Mouse (Mus musculus) liver, postnatal 0 days (tissue): ENCODE measurements at regions not wholly inside any gene's neighbourhood (a gene's known extent, or its start where the extent isn't known, plus 50 kb on each side); places are given as distances from the start of the nearest gene placed in this dataset.

Experiments used
- ATAC-seq: fragments of 200-750 bp; cut with Nextera tagmentation; 2 replicates; pipeline ENCODE4 v1.8.0; 2017; ENCODE audit warnings: mild to moderate bottlenecking, moderate library complexity
- DNase-seq: peaks from one replicate; pipeline ENCODE4 v3.0.0-alpha.2; 2016
- H3K27ac ChIP-seq: fragments of 300-500 bp; sonication (generic); 2 replicates; pipeline ENCODE4 v1.5.1; 2014; ENCODE audit warnings: antibody characterized with exemption, moderate library complexity, mild to moderate bottlenecking, low read depth
- H3K27me3 ChIP-seq: fragments of 300-500 bp; sonication (generic); 2 replicates; pipeline ENCODE4 v1.6.1; 2014; ENCODE audit warnings: low read length, control low read depth, mixed read lengths; ENCODE audit not compliant: insufficient read depth
- H3K36me3 ChIP-seq: fragments of 300-500 bp; sonication (generic); replicated peaks from 2 replicates; pipeline ENCODE4 v1.6.1; 2014; ENCODE audit warnings: mild to moderate bottlenecking, control low read depth, low read length, moderate library complexity, mixed read lengths; ENCODE audit not compliant: insufficient read depth
- H3K4me1 ChIP-seq: fragments of 300-500 bp; sonication (generic); 2 replicates; pipeline ENCODE4 v1.6.1; 2014; ENCODE audit warnings: antibody characterized with exemption, mild to moderate bottlenecking, control low read depth; ENCODE audit not compliant: insufficient read depth
- H3K4me2 ChIP-seq: fragments of 300-500 bp; sonication (generic); 2 replicates; pipeline ENCODE4 v1.6.1; 2014; ENCODE audit warnings: low read depth, mild to moderate bottlenecking, low read length, moderate library complexity, mixed read lengths
- H3K4me3 ChIP-seq: fragments of 300-500 bp; sonication (generic); 2 replicates; pipeline ENCODE4 v1.5.1; 2014; ENCODE audit warnings: low read depth, low read length
- H3K9ac ChIP-seq: fragments of 300-500 bp; sonication (generic); replicated peaks from 2 replicates; pipeline ENCODE4 v1.6.1; 2014; ENCODE audit warnings: mild to moderate bottlenecking, moderate library complexity
- H3K9me3 ChIP-seq: fragments of 300-500 bp; sonication (generic); 2 replicates; pipeline ENCODE4 v1.6.1; 2016; ENCODE audit warnings: mild to moderate bottlenecking, control low read depth, low read length, mixed read lengths
- CTCF ChIP-seq: sonication (generic); IDR thresholded peaks from 2 replicates; pipeline ENCODE4 v1.5.1; 2016; ENCODE audit warnings: antibody characterized with exemption, low read depth
- EP300 ChIP-seq: IDR thresholded peaks from 2 replicates; pipeline ENCODE4 v1.6.1; 2016; ENCODE audit warnings: antibody characterized with exemption, low read depth, mild to moderate bottlenecking
- WGBS: fragments of 180-500 bp; shearing (Covaris S2); extraction: QIAGEN DNeasy Blood & Tissue Kit; methylation state at CpG from one replicate; pipeline ENCODE4 v1.1.7; 2014; ENCODE audit not compliant: insufficient replicate concordance; 5-methylcytosine and 5-hydroxymethylcytosine counted together

DNA sequence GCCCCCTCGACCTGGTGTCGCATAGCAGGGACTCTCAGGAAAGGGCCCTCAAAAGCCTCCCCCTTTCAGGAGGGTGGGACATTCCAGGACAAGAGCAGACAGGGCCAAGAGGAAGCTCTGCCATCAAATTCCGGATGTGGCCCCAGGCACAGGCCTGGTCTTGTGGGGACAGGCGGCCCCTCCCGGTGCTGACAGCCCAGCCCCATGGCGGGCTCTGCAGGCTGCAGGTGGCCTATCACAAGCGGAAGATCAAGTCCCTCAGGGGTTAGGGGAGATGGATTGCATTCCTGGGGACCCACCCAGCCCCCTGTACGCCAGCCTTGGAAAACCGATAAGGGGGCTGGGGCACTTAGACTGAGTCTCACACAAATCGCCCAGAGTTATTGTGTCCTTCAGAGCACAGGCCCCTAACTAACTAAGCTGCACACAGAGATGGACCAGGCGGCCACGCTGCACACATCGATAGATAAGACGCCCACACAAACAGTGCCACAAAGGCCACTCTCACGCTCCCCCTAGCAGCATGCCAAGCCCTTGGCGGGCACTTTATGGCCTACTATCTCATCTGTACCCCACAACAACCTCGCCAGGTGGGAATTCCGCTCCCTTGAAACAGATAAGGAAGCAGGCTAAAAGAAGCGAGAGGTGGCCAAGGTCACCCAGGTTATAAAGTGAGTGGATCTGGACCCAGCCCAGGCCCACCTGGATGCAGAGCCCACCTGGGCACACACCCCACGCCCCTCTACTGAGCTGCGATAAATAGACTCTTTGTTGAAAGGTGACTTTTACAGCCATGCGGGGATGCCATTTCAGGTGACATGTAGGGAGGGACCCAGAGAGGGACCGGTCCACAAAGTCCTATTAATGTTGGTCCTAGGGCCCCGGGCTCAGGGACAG lies 55.5 kb downstream of the Gm5294 start:
- WGBS = 49% methylated on average over 24 of the region's 24 CpGs
- DNase-seq = no peak
- H3K36me3 ChIP-seq = no peaks in the 10 kb centered on the region
- H3K4me3 ChIP-seq = no peak overlapping the region
- H3K9me3 ChIP-seq = no peaks in the 10 kb centered on the region
- 0 out of 2 replicates have a peak, but pooled peaks cover under 1% of the 10 kb centered on the region for H3K4me1 ChIP-seq
- TF ChIP-seq EP300 = no peak
- TF ChIP-seq CTCF = no peak
- H3K27me3 ChIP-seq = no peaks in the 10 kb centered on the region
- no peak overlapping the region for H3K27ac ChIP-seq
- H3K9ac ChIP-seq = no peak overlapping the region
- no peak overlapping the region for H3K4me2 ChIP-seq
- ATAC-seq = no peak

GRCm38 (mm10) chr5:138881649-138882226 lies 61.9 kb downstream of the Gm5294 start:
- Histone ChIP-seq H3K9ac (no peak overlapping the region), H3K9me3 (no peaks in the 10 kb centered on the region), H3K27me3 (0 out of 2 replicates have a peak, but pooled peaks cover 3% of the 10 kb centered on the region), H3K36me3 (no peaks in the 10 kb centered on the region), H3K4me2 (no peak overlapping the region), H3K4me1 (no peaks in the 10 kb centered on the region), H3K4me3 (no peak overlapping the region), H3K27ac (no peak overlapping the region)
- TF ChIP-seq CTCF (no peak), EP300 (no peak)
- WGBS = 67% methylated on average over 9 of the region's 9 CpGs
- no peak for ATAC-seq
- no peak for DNase-seq

GRCm38 (mm10) chr5:138883573-138883972 lies 63.7 kb downstream of the Gm5294 start:
- no peak for DNase-seq
- Histone ChIP-seq H3K27me3 (0 out of 2 replicates have a peak, but pooled peaks cover 3% of the 10 kb centered on the region), H3K4me1 (no peaks in the 10 kb centered on the region), H3K4me2 (no peak overlapping the region), H3K27ac (no peak overlapping the region), H3K4me3 (no peak overlapping the region), H3K9me3 (no peaks in the 10 kb centered on the region), H3K36me3 (no peaks in the 10 kb centered on the region), H3K9ac (no peak overlapping the region)
- no peak for ATAC-seq
- WGBS = 50% methylated on average over 9 of the region's 9 CpGs
- no peak for TF ChIP-seq EP300
- TF ChIP-seq CTCF = no peak

DNA sequence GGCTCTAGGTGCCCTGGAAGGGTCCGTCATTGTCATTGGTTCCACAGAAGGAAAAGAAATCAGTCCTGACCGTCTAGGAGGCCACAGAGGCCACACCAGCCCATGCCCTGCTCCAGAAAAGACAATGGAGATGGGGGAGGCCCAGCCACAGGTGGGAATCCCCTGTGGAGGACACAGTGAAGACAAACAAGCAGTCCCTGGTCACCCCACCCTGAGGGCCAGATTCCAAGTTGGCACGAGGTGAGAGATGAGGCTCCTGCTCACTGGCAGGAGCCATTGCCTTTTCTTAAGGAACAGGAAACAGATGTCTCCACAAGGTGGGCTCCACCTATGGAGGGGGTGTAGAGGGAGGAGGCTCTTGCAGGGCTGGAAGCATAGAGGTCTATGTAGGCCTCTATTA lies 66.0 kb downstream of the Gm5294 start:
- Histone ChIP-seq H3K4me2 (no peak overlapping the region), H3K27ac (no peak overlapping the region), H3K4me1 (no peaks in the 10 kb centered on the region), H3K4me3 (no peak overlapping the region), H3K36me3 (no peaks in the 10 kb centered on the region), H3K27me3 (0 out of 2 replicates have a peak, but pooled peaks cover 3% of the 10 kb centered on the region), H3K9ac (no peak overlapping the region), H3K9me3 (no peaks in the 10 kb centered on the region)
- DNase-seq = no peak
- no peak for ATAC-seq
- no peak for TF ChIP-seq EP300
- no peak for TF ChIP-seq CTCF
- 50% methylated on average over 3 of the region's 3 CpGs for WGBS

DNA sequence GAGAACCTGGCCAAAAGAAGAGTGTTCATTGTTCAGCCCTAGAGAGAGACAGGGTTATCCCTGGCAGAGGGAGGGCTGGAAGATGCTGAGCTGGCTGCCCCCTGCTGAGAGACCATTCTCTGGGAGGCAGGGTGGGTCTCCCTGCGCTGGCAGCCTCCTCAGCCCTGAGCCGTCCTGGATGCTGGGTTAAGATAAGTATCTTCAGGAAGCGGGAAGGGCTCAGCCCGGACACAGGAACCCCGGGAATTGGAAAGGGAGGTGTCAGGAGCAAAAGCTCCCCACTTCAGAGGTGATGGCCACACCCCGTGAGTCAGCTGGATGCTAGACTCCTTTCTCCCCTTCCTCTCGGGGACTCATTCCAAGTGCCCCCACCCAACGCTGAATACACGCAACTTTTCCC lies 68.9 kb downstream of the Gm5294 start:
- ATAC-seq = no peak
- no peak overlapping the region for H3K27ac ChIP-seq
- no peaks in the 10 kb centered on the region for H3K4me1 ChIP-seq
- no peaks in the 10 kb centered on the region for H3K9me3 ChIP-seq
- 60% methylated on average over 9 of the region's 9 CpGs for WGBS
- no peak for TF ChIP-seq CTCF
- TF ChIP-seq EP300 = no peak
- no peaks in the 10 kb centered on the region for H3K27me3 ChIP-seq
- H3K4me2 ChIP-seq = no peak overlapping the region
- no peaks in the 10 kb centered on the region for H3K36me3 ChIP-seq
- H3K9ac ChIP-seq = no peak overlapping the region
- DNase-seq = no peak
- no peak overlapping the region for H3K4me3 ChIP-seq

DNA sequence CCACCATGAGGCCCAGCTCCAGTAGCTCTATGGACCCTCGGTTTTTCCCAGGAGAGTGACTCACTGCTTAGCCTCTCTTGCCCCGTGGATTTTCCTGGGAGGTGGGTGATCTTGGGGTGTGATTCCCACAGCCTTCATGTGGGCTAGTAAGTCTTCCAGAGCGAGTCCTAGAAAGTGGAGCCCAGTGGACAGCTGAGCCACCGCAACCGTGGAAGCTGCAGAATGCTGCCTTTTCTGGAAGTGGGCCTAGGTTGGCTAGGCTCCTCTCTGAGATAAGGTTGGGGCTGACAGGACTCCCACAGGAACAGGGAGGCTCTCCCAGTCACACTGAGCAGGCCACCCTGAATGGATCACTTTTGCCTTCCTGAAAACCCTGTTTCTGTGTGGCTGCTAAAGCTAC lies 69.9 kb downstream of the Gm5294 start:
- ATAC-seq = no peak
- TF ChIP-seq CTCF = no peak
- TF ChIP-seq EP300 = no peak

More for the DNA sequence above, 69.9 kb downstream of the Gm5294 start:
- Histone ChIP-seq H3K36me3 (no peaks in the 10 kb centered on the region), H3K9me3 (no peaks in the 10 kb centered on the region), H3K4me3 (no peak overlapping the region), H3K4me1 (no peaks in the 10 kb centered on the region), H3K4me2 (no peak overlapping the region), H3K9ac (no peak overlapping the region), H3K27me3 (no peaks in the 10 kb centered on the region), H3K27ac (no peak overlapping the region)
- DNase-seq = no peak
- whole genome bisulfite sequencing = 58% methylated on average over 5 of the region's 5 CpGs
